Mouse (Mus musculus): ENCODE results near the gene Lhx2. TPM values are rescaled to one million over a fixed set of nuclear protein-coding genes. Genes with fewer than 3 reads are reported as not detected.

The Lhx2 gene
- total RNA-seq, 2 experiments from 2014 or later: 83.9 to 88.2 TPM

GRCm38 (mm10) chr2:38336606-38337005 is 2.5 kb upstream of the Lhx2 start:
- no peak for DNase-seq (ENCODE audit: extremely low spot score in 1 of 2, low spot score in 2 of 2)
- H3K27ac ChIP-seq: no peak overlapping the region
- no peak overlapping the region for H3K4me3 ChIP-seq
- no peak for TF ChIP-seq CTCF (IDR thresholded peaks at IDR 0.05)
- intact Hi-C loops (cut with DNase I): loop anchor here (1.0 to 5.0 kb wide), 2 partner anchors 39 to 194 kb away; no protein-coding TSS in a partner anchor

- no peak for TF ChIP-seq CTCF (IDR thresholded peaks at IDR 0.05)
- no peak overlapping the region for H3K27ac ChIP-seq
- intact Hi-C loops (cut with DNase I): loop anchor here (1.0 to 5.0 kb wide), 2 partner anchors 38 to 195 kb away; no protein-coding TSS in a partner anchor
- no peak overlapping the region for H3K4me3 ChIP-seq
- no peak for DNase-seq (ENCODE audit: extremely low spot score in 1 of 2, low spot score in 2 of 2)
Observed at GRCm38 (mm10) chr2:38337091-38337640, 1.9 kb upstream of the Lhx2 start.

DNA sequence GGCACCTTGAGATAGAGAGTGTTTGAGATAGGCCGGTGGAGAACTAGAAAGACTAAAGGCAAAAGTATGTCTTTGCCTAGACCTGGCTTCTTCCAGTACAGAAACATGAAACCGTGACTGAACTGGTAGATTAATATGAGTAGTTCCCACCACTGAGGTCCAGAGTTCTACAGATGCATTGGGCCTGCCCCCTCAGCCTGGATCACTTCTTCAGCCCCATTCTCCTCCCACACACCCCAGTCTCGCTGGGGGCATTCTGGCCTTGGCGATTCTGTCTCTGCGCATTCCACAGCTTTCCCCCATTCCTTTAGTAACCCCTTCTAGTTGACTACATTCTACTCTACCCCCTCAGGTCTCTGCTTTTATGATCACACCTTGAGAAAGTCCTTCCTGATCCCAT is 1.4 kb upstream of the Lhx2 start:
- no peak for TF ChIP-seq CTCF (IDR thresholded peaks at IDR 0.05)
- intact Hi-C loops (cut with DNase I): loop anchor here (1.0 to 5.0 kb wide), 2 partner anchors 38 to 195 kb away; no protein-coding TSS in a partner anchor
- Histone ChIP-seq H3K27ac (no peak overlapping the region), H3K4me3 (no peak overlapping the region)
- no peak for DNase-seq (ENCODE audit: extremely low spot score in 1 of 2, low spot score in 2 of 2)

GRCm38 (mm10) chr2:38338348-38338932 is 641 bp upstream of the Lhx2 start:
- intact Hi-C loops (cut with DNase I): loop anchor here (5.0 kb wide), 1 partner anchor 196 kb away; no protein-coding TSS in a partner anchor
- DNase-seq (ENCODE audit: extremely low spot score in 1 of 2, low spot score in 2 of 2): no peak
- peak overlapping the region; percentile 40; the same call in 1 of the 2 replicates for H3K27ac ChIP-seq
- peak overlapping the region; percentile 68 for H3K4me3 ChIP-seq
- TF ChIP-seq CTCF (IDR thresholded peaks at IDR 0.05): no peak

- peak overlapping the region; percentile 82 for H3K27ac ChIP-seq
- no peak for DNase-seq (ENCODE audit: extremely low spot score in 1 of 2, low spot score in 2 of 2)
- no peak for TF ChIP-seq CTCF (IDR thresholded peaks at IDR 0.05)
- intact Hi-C loops (cut with DNase I): loop anchor here (5.0 kb wide), 1 partner anchor 198 kb away; no protein-coding TSS in a partner anchor
- peak overlapping the region; percentile 68 for H3K4me3 ChIP-seq
Observed at GRCm38 (mm10) chr2:38339910-38340625, 987 bp downstream of the Lhx2 start.

- DNase-seq (ENCODE audit: extremely low spot score in 1 of 2, low spot score in 2 of 2): no peak
- Histone ChIP-seq H3K4me3 (peak overlapping the region; percentile 68), H3K27ac (no peak overlapping the region)
- intact Hi-C loops (cut with DNase I): no loop called here
- no peak for TF ChIP-seq CTCF (IDR thresholded peaks at IDR 0.05)
Observed at GRCm38 (mm10) chr2:38340626-38341200, 1.6 kb downstream of the Lhx2 start.

DNA sequence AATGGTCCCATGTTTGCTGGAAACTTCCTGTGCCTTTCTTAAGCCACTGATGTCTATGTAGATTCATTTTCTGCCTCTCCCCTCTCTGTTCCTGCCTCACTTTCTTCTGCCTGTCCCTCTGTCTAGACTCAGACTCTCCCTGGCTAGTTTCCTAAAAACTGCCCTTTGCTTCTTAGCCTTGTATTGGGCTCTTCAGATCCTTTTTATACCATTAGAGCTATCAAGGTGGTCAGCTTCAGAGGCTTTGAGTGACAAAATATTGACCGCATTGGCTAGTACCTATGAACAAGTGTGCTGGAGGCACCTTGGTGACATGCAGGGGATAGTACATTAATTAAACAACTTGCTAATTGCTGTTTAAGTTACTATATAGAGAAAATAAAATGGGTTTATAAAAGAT is 4.5 kb downstream of the Lhx2 start:
- no peak for TF ChIP-seq CTCF (IDR thresholded peaks at IDR 0.05)
- no peak overlapping the region for H3K4me3 ChIP-seq
- DNase-seq (ENCODE audit: extremely low spot score in 1 of 2, low spot score in 2 of 2): no peak
- H3K27ac ChIP-seq: no peak overlapping the region
- intact Hi-C loops (cut with DNase I): no loop called here

DNA sequence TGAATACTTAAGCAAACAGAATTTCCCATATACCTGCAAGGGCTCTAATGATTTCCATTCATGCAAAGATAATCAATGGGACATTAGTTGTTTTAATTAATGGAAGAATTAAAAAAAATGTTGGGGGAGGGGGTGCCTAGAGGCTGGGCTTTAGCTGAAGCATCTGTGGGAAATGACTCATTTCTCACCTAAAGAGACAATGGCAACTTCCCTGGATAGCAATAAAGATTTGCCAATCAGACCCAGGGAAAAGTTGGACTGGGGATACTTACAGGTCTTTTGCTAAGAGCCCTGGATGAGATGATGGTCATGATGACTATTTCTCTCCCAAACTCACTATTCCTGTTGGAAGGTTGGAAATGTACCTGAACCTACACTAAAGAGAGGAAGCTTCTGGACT is 5.6 kb downstream of the Lhx2 start:
- no peak overlapping the region for H3K4me3 ChIP-seq
- H3K27ac ChIP-seq: no peak overlapping the region
- no peak for TF ChIP-seq CTCF (IDR thresholded peaks at IDR 0.05)
- intact Hi-C loops (cut with DNase I): loop anchor here (5.0 kb wide), 1 partner anchor 97 kb away; no protein-coding TSS in a partner anchor
- DNase-seq (ENCODE audit: extremely low spot score in 1 of 2, low spot score in 2 of 2): no peak

DNA sequence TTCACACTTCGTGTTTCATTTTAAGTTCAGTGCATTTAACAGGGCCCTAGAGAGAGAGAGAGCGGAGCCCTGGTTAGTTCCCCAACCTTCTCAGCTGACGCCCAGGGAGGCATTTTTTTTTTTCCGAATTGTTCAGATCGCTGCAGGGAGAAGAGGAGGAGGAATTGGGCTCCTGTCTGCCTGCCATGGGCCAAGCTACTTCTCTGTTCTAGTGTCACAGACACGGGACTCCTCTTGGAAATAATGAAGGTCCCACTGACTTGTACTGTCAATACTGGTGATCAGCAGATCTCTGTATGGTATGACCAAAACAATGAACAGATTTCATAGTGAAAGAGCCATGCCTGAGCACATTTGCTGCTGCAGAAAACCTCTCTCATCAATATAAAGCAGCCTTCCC is 7.3 kb downstream of the Lhx2 start:
- Histone ChIP-seq H3K27ac (peak overlapping the region; percentile 64), H3K4me3 (0 out of 2 replicates have a peak overlapping the region, but pooled peaks have one; percentile 13)
- intact Hi-C loops (cut with DNase I): loop anchor here (5.0 kb wide), 1 partner anchor 99 kb away; no protein-coding TSS in a partner anchor

GRCm38 (mm10) chr2:38346881-38347764 is 8.0 kb downstream of the Lhx2 start:
- peak overlapping the region; percentile 55 for H3K4me3 ChIP-seq
- peak in 1 of 2 experiments; percentile 17 for DNase-seq (ENCODE audit: extremely low spot score in 1 of 2, low spot score in 2 of 2)
- TF ChIP-seq CTCF (IDR thresholded peaks at IDR 0.05): no peak
- H3K27ac ChIP-seq: peak overlapping the region; percentile 71
- intact Hi-C loops (cut with DNase I): loop anchor here (5.0 kb wide), 1 partner anchor 100 kb away; no protein-coding TSS in a partner anchor

More for the DNA sequence above, 7.3 kb downstream of the Lhx2 start:
- no peak for TF ChIP-seq CTCF (IDR thresholded peaks at IDR 0.05)
- no peak for DNase-seq (ENCODE audit: extremely low spot score in 1 of 2, low spot score in 2 of 2)

Measured in left cerebral cortex, adult 2 months (tissue).